Mouse (Mus musculus) spleen, adult 2 months (tissue): ENCODE data around the gene Gnaq.

Experiments
- CTCF ChIP-seq: fragments of 200-500 bp; IDR thresholded peaks from 2 replicates; pipeline ENCODE4 v1.5.1; 2011; ENCODE audit warnings: mild to moderate bottlenecking, inconsistent platforms; ENCODE audit not compliant: insufficient read depth, insufficient read length, insufficient replicate concordance; ENCODE audit errors: extremely low read depth
- POLR2A ChIP-seq: fragments of 200-500 bp; IDR thresholded peaks from 2 replicates; pipeline ENCODE4 v1.6.1; 2011; ENCODE audit warnings: low read depth, low read length, inconsistent platforms

DNA sequence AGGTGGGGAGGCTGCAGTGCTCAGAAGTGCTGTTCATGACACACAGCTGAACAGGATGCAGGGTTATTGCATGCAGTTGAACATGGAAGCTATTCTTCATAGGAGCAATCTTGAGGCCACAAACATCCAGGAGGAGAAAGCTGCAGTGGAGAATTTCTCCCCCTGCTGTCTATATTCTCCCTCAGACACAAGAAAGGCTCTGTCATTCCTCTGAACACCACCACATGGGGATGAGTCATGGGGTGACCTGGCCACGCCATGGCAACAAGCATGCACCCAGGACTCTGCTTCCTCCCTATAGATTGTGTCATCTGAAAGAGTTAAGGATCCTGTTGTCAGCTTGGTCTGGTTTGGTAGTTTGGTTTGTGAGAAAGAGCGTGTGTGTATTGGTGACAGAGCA lies 239.0 kb downstream of the Gnaq start:
- TF ChIP-seq POLR2A, result no peak
- no peak for TF ChIP-seq CTCF
